Mouse (Mus musculus) C2C12 (cell line): ENCODE measurements around the gene Faim2. TPM values are rescaled to one million over a fixed set of nuclear protein-coding genes. Genes with fewer than 3 reads are reported as not detected.
A peak's percentile ranks its signal among the peaks of the same experiment; 100 is the strongest.

Experiments
- H3K27me3 ChIP-seq: one replicate; pipeline ENCODE4 v1.6.1; 2011; ENCODE audit not compliant: control insufficient read depth, insufficient read depth, insufficient read length
- H3K36me3 ChIP-seq: one replicate; pipeline ENCODE4 v1.6.1; 2011; ENCODE audit not compliant: control insufficient read depth, insufficient read depth
- H3K4me3 ChIP-seq: one replicate; pipeline ENCODE4 v1.5.1; 2011; ENCODE audit warnings: mild to moderate bottlenecking, control low read depth; ENCODE audit not compliant: poor library complexity, insufficient read depth, severe bottlenecking
- H3K79me2 ChIP-seq: one replicate; pipeline ENCODE4 v1.6.1; 2011; ENCODE audit not compliant: control insufficient read depth, insufficient read depth
- H3K79me3 ChIP-seq: one replicate; pipeline ENCODE4 v1.6.1; 2011; ENCODE audit warnings: low read depth, control low read depth
- H3ac ChIP-seq: one replicate; pipeline ENCODE3; 2011; ENCODE audit warnings: low read depth; ENCODE audit not compliant: control insufficient read depth, insufficient read length
- CEBPB ChIP-seq: IDR thresholded peaks from one replicate; pipeline ENCODE4 v1.6.1; 2011; ENCODE audit warnings: low read depth, mild to moderate bottlenecking, control low read depth, moderate library complexity
- CTCF ChIP-seq: IDR thresholded peaks from one replicate; pipeline ENCODE4 v1.5.1; 2011; ENCODE audit not compliant: control insufficient read depth, insufficient read depth, insufficient read length
- FOSL1 ChIP-seq: IDR thresholded peaks from one replicate; pipeline ENCODE4 v1.8.0; 2011; ENCODE audit warnings: mild to moderate bottlenecking, low read length; ENCODE audit not compliant: poor library complexity, insufficient read depth, severe bottlenecking
- MAX ChIP-seq: IDR thresholded peaks from one replicate; pipeline ENCODE4 v1.6.1; 2011; ENCODE audit warnings: mild to moderate bottlenecking, control low read depth
- MYOD1 ChIP-seq: IDR thresholded peaks from one replicate; pipeline ENCODE4 v1.6.1; 2011; ENCODE audit warnings: low read depth; ENCODE audit not compliant: control insufficient read depth, insufficient read length
- MYOG ChIP-seq: IDR thresholded peaks from one replicate; pipeline ENCODE4 v1.6.1; 2011; ENCODE audit not compliant: control insufficient read depth, insufficient read length; ENCODE audit errors: extremely low read depth
- USF1 ChIP-seq: IDR thresholded peaks from one replicate; pipeline ENCODE4 v1.6.1; 2011; ENCODE audit warnings: low read depth, mild to moderate bottlenecking, control low read depth, moderate library complexity
- polyA plus RNA-seq: library from polyadenylated mRNA; unstranded; fragments of >200 nt; fragmentation: generic; extraction: Trizol; gene quantifications from one replicate; pipeline ENCODE4 v1.2.1, GENCODE M21; 2012; ENCODE audit warnings: missing spikeins

Faim2 gene
- polyA plus RNA-seq, 1 experiment, result 0.68 TPM

DNA sequence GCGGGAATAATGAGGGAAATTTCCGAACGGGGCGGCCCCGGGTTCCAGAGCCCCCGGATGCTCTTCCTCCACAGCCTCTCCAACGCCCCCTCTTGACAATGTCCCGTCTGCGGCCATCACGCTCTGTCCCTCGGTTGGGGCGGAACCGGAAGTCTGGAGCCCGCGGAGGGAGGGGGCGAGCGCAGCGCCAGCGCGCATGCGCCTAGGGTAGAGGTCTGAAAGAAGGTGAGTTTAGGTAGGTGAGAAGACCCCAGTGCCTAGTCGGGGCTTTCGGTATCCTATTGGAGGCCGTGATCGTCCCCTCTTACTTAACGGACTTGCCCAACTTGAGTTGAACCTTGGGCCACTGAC lies 53.4 kb downstream of the Faim2 start, which contains the start of gene Bcdin3d:
Bcdin3d (minus strand) TSS at position 155 of the 351 bp plus-strand sequence.
- H3K79me2 ChIP-seq, result peaks cover 24% of the 10 kb centered on the region
- peaks cover 26% of the 10 kb centered on the region for H3K36me3 ChIP-seq
- H3K27me3 ChIP-seq, result no peaks in the 10 kb centered on the region
- H3K4me3 ChIP-seq, result peak within 1 kb of the TSS; percentile 88
- H3ac ChIP-seq, result peak within 1 kb of the TSS; percentile 89
- TF ChIP-seq FOSL1, result no peak
- no peak for TF ChIP-seq CEBPB
- no peak for TF ChIP-seq MYOD1
- no peak for TF ChIP-seq MYOG
- peak; percentile 67 for TF ChIP-seq MAX
- no peak for TF ChIP-seq USF1
- peak; percentile 3 for TF ChIP-seq CTCF
- H3K79me3 ChIP-seq, result no peaks in the 10 kb centered on the region

DNA sequence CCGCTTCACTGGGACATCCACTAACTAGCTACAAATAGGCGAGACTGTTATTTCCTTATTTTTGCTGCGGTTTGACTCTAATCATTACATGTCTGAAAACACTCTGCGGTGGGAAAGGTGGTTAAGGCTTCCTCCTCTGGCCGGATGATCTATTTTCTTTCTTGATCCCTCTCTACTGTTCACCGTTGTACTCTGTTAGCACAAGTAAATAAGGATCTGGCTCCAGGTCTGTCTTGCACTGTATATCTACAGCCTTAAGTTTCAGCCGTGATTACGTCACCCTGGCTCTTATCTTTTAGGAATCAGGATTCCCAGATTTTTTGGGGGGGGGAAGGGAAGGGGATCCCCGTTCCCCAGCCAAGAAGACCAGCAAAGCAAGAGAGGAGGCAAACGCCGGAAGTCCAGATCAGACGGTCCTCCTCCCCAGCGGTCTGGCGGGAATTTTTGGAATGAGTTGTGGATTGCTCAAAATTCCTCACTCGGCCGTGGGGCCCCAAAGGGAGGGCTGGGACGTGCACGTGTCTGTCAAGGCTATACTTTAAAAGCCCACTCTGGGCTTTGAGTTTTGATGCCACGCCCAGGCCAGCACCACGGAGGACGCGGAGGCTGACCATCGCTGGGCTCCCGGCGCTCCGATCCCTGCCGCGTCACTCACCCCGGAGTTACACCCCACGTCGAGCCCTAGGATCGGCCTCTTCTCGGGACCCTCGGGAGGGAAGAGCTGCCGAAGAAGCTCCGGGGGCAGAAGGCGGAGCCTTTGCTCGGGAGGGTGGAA lies 54.0 kb downstream of the Faim2 start:
- no peak for TF ChIP-seq CTCF
- no peak for TF ChIP-seq MAX
- TF ChIP-seq MYOG, result no peak
- no peak for TF ChIP-seq USF1
- no peak for TF ChIP-seq MYOD1
- no peak for TF ChIP-seq FOSL1
- TF ChIP-seq CEBPB, result no peak
- Histone ChIP-seq H3K79me3 (no peaks in the 10 kb centered on the region), H3K36me3 (peaks cover 30% of the 10 kb centered on the region), H3K27me3 (no peaks in the 10 kb centered on the region), H3K79me2 (peaks cover 24% of the 10 kb centered on the region), H3K4me3 (peak overlapping the region; percentile 88), H3ac (peak overlapping the region; percentile 89)

GRCm38 (mm10) chr15:99472972-99473371 lies 55.0 kb downstream of the Faim2 start:
- TF ChIP-seq CEBPB (no peak), USF1 (no peak), CTCF (no peak), MAX (no peak), FOSL1 (no peak), MYOG (no peak), MYOD1 (no peak)
- no peaks in the 10 kb centered on the region for H3K79me3 ChIP-seq
- peak overlapping the region; percentile 88 for H3K4me3 ChIP-seq
- no peak overlapping the region for H3ac ChIP-seq
- no peaks in the 10 kb centered on the region for H3K27me3 ChIP-seq
- peaks cover 24% of the 10 kb centered on the region for H3K79me2 ChIP-seq
- H3K36me3 ChIP-seq, result peaks cover 36% of the 10 kb centered on the region

DNA sequence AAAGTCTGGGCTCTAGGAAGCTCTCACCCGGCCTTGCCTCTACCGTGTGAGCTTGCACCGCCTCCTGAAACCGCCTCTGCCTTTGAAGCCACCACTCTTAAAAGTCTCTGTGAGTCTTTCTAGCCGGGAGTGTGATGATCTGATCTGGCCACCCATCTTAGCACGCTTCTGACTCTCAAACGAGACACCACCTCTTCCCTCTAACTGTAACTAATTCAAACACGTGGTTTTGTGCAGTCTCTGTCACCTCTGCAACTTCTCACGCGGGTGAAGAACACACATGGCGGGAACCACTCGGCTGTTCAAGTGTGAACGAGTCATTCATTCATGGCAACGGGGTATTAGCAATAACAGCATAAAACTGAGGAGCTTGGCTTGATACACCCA lies 56.3 kb downstream of the Faim2 start:
- Histone ChIP-seq H3K79me2 (peaks cover 24% of the 10 kb centered on the region), H3ac (no peak overlapping the region), H3K36me3 (peaks cover 36% of the 10 kb centered on the region), H3K4me3 (no peak overlapping the region), H3K79me3 (no peaks in the 10 kb centered on the region), H3K27me3 (no peaks in the 10 kb centered on the region)
- TF ChIP-seq FOSL1 (no peak), MYOG (no peak), MAX (no peak), MYOD1 (no peak), USF1 (no peak), CEBPB (no peak), CTCF (no peak)

- H3K4me3 ChIP-seq, result no peak overlapping the region
- H3ac ChIP-seq, result no peak overlapping the region
- H3K79me2 ChIP-seq, result peaks cover 24% of the 10 kb centered on the region
- H3K36me3 ChIP-seq, result peaks cover 36% of the 10 kb centered on the region
- no peaks in the 10 kb centered on the region for H3K27me3 ChIP-seq
- TF ChIP-seq CTCF (no peak), MAX (peak; percentile 29)
- H3K79me3 ChIP-seq, result no peaks in the 10 kb centered on the region
Observed at GRCm38 (mm10) chr15:99470971-99471676, 56.8 kb downstream of the Faim2 start.

DNA sequence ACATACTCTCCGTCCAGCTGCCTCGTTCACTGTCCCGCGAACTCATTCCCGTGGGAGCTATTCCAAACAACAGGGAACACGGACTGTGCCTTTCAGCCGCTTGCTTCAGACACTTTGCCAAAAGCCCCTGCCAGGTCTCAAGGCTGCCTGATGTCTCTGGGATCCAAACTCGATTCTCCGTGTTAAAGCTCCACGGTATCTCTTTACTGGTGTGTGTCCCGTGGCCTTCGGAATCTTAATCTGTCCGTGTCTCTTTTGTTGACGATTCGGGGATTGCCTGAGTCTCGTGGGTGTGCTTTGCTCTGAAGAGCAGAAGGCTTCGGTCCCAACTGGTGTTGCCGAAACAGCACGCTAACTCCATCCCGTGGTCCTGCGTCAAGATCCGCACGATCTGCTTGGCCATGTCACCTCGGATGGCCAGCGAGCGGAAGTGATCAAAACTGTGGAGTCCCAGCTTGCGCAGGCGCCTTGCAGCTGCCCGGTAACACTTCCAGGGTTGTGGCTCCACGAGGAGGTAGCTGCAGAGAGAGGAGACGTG lies 57.7 kb downstream of the Faim2 start:
- Histone ChIP-seq H3K27me3 (no peaks in the 10 kb centered on the region), H3K79me3 (no peaks in the 10 kb centered on the region), H3K36me3 (peaks cover 36% of the 10 kb centered on the region), H3K4me3 (no peak overlapping the region), H3ac (no peak overlapping the region), H3K79me2 (peaks cover 24% of the 10 kb centered on the region)
- TF ChIP-seq CEBPB, result no peak
- no peak for TF ChIP-seq USF1
- TF ChIP-seq FOSL1, result no peak
- TF ChIP-seq CTCF, result no peak
- no peak for TF ChIP-seq MYOD1
- no peak for TF ChIP-seq MYOG
- TF ChIP-seq MAX, result no peak
